Mouse (Mus musculus): Measurements from ENCODE around the gene L1cam. TPM values are rescaled to one million over a fixed set of nuclear protein-coding genes. Genes with fewer than 3 reads are reported as not detected.

Gene L1cam
- polyA plus RNA-seq, 1 experiment from 2014 or later: 5.0 TPM

DNA sequence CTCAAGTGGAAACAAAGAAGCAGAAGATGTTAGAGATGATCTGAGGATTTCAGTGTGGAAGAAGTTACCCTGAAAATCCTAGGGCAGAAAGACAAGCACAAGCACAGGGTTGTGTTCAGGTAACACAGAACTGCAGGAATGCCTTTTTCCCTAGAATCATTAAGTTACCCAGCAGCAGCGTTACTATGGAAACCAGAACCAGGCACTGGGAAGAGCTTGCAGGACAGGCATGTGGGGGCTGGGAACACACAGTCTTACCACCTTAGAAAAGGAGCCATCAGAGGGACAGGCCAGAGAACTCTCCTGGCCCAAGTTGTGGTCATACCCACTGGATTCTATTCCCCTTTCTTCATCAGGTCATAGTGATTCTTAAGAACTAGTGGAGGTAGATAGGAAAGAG is 90.1 kb downstream of the L1cam start:
- Histone ChIP-seq H3K9me3 (no peaks in the 10 kb centered on the region), H3K27ac (no peak overlapping the region), H3K4me3 (no peak overlapping the region), H3K36me3 (replicated peaks) (no peaks in the 10 kb centered on the region), H3K4me1 (peaks cover 6% of the 10 kb centered on the region), H3K27me3 (ENCODE audit: poor library complexity, severe bottlenecking) (0 out of 2 replicates have a peak, but pooled peaks cover under 1% of the 10 kb centered on the region)
- 85% methylated on average over 1 of the region's 1 CpGs for WGBS
- DNase-seq (ENCODE audit: extremely low spot score, low spot score): no peak

Other genes starting within 250 kb of the L1cam start
- gene Pnck, start 236.0 kb downstream of the L1cam start, polyA plus RNA-seq (2016; fragmentation: Nextera tagmentation; extraction: Ambion mirVana): 6.6 and 8.9 TPM in 2 replicates
- 4.6 and 5.2 TPM in 2 replicates for gene Slc6a8, start 223.0 kb downstream of the L1cam start, polyA plus RNA-seq (2016; fragmentation: Nextera tagmentation; extraction: Ambion mirVana)
- 150 and 162 TPM in 2 replicates for gene Bcap31, start 179.9 kb downstream of the L1cam start, polyA plus RNA-seq (2016; fragmentation: Nextera tagmentation; extraction: Ambion mirVana)
- 9.2 and 10.1 TPM in 2 replicates for gene Abcd1, start 179.5 kb downstream of the L1cam start, polyA plus RNA-seq (2016; fragmentation: Nextera tagmentation; extraction: Ambion mirVana)
- not detected in 2 replicates for gene Plxnb3, start 139.0 kb downstream of the L1cam start, polyA plus RNA-seq (2016; fragmentation: Nextera tagmentation; extraction: Ambion mirVana)
- 0.97 and 1.2 TPM in 2 replicates for gene Srpk3, start 121.7 kb downstream of the L1cam start, polyA plus RNA-seq (2016; fragmentation: Nextera tagmentation; extraction: Ambion mirVana)
- 173 and 177 TPM in 2 replicates for gene Idh3g, start 109.2 kb downstream of the L1cam start, polyA plus RNA-seq (2016; fragmentation: Nextera tagmentation; extraction: Ambion mirVana)
- 119 and 124 TPM in 2 replicates for gene Ssr4, start 109.1 kb downstream of the L1cam start, polyA plus RNA-seq (2016; fragmentation: Nextera tagmentation; extraction: Ambion mirVana)
- 0.66 and 0.81 TPM in 2 replicates for gene Pdzd4, start 71.1 kb downstream of the L1cam start, polyA plus RNA-seq (2016; fragmentation: Nextera tagmentation; extraction: Ambion mirVana)
- gene Avpr2, start 4.0 kb downstream of the L1cam start, polyA plus RNA-seq (2016; fragmentation: Nextera tagmentation; extraction: Ambion mirVana): 0.16 TPM in 1 of 2 replicates, not detected in the other
- gene Arhgap4, start 25.8 kb upstream of the L1cam start, polyA plus RNA-seq (2016; fragmentation: Nextera tagmentation; extraction: Ambion mirVana): 2.0 and 3.2 TPM in 2 replicates
- 171 and 175 TPM in 2 replicates for gene Naa10, start 25.8 kb upstream of the L1cam start, polyA plus RNA-seq (2016; fragmentation: Nextera tagmentation; extraction: Ambion mirVana)
- gene Renbp, start 34.7 kb upstream of the L1cam start, polyA plus RNA-seq (2016; fragmentation: Nextera tagmentation; extraction: Ambion mirVana): 17.3 and 18.7 TPM in 2 replicates
- gene Hcfc1, start 70.3 kb upstream of the L1cam start, polyA plus RNA-seq (2016; fragmentation: Nextera tagmentation; extraction: Ambion mirVana): 83.4 and 89.9 TPM in 2 replicates
- gene Irak1, start 127.8 kb upstream of the L1cam start, polyA plus RNA-seq (2016; fragmentation: Nextera tagmentation; extraction: Ambion mirVana): 56.6 and 63.3 TPM in 2 replicates
- not detected in 2 replicates for gene Opn1mw, start 231.4 kb upstream of the L1cam start, polyA plus RNA-seq (2016; fragmentation: Nextera tagmentation; extraction: Ambion mirVana)
- 13.7 and 14.4 TPM in 2 replicates for gene Mecp2, start 239.3 kb upstream of the L1cam start, polyA plus RNA-seq (2016; fragmentation: Nextera tagmentation; extraction: Ambion mirVana)